Mouse (Mus musculus) CH12.LX (cell line): Measurements from ENCODE around the gene Gm15737. TPM values are rescaled to one million over a fixed set of nuclear protein-coding genes. Genes with fewer than 3 reads are reported as not detected.

Experiments
- DNase-seq: peaks from one replicate; pipeline ENCODE4 v3.0.0-alpha.2; 2013; ENCODE audit errors: extremely low read depth
- H3K27ac ChIP-seq: 2 replicates; pipeline ENCODE4 v1.5.1; 2012; ENCODE audit warnings: low read depth, mild to moderate bottlenecking, control low read depth, moderate library complexity; ENCODE audit not compliant: insufficient read depth
- H3K27me3 ChIP-seq: replicated peaks from 2 replicates; pipeline ENCODE3; 2012; ENCODE audit warnings: inconsistent platforms
- H3K36me3 ChIP-seq, 2 experiments: replicated peaks in 1 of 2; 2 replicates each; pipeline versions ENCODE3 to v1.6.1; 2012; ENCODE audit warnings: inconsistent platforms in 1 of 2, low read length in 1 of 2, mild to moderate bottlenecking in 1 of 2, mixed read lengths in 1 of 2, moderate library complexity in 1 of 2; ENCODE audit not compliant: control insufficient read depth in 1 of 2, insufficient read depth in 1 of 2
- H3K4me1 ChIP-seq, 2 experiments: 2 replicates each; pipeline ENCODE4 v1.6.1; 2012; ENCODE audit warnings: inconsistent platforms in 1 of 2, moderate library complexity in 1 of 2; ENCODE audit not compliant: insufficient read depth in 2 of 2, control insufficient read depth in 1 of 2
- H3K4me2 ChIP-seq: 2 replicates; pipeline ENCODE4 v1.6.1; 2012; ENCODE audit warnings: low read depth, mild to moderate bottlenecking, control low read depth; ENCODE audit not compliant: poor library complexity, insufficient read depth, severe bottlenecking
- H3K4me3 ChIP-seq, 3 experiments: fragments of 150-350 bp in 1 of 3; sonication (generic) in 1 of 3; replicated peaks in 1 of 3; 2 replicates each; pipeline versions ENCODE3 to v1.5.1; 2011 to 2012; ENCODE audit warnings: low read depth in 2 of 3, low read length in 2 of 3, mild to moderate bottlenecking in 2 of 3, moderate library complexity in 2 of 3, control low read depth in 1 of 3, improper control_type of control experiment in 1 of 3, inconsistent platforms in 1 of 3, mixed read lengths in 1 of 3; ENCODE audit not compliant: poor library complexity in 1 of 3
- H3K79me2 ChIP-seq: replicated peaks from 2 replicates; pipeline ENCODE4 v1.6.1; 2012; ENCODE audit warnings: mild to moderate bottlenecking, moderate library complexity; ENCODE audit not compliant: control insufficient read depth, poor library complexity, insufficient read depth, severe bottlenecking; ENCODE audit errors: extremely low read depth
- H3K9ac ChIP-seq: 2 replicates; pipeline ENCODE4 v1.6.1; 2012; ENCODE audit warnings: low read depth, mild to moderate bottlenecking, control low read depth, moderate library complexity; ENCODE audit not compliant: insufficient read depth
- H3K9me3 ChIP-seq: replicated peaks from 2 replicates; pipeline ENCODE3; 2012; ENCODE audit warnings: low read length, inconsistent platforms, mixed read lengths
- CTCF ChIP-seq, 2 experiments: IDR thresholded peaks in 1 of 2; conservative IDR thresholded peaks in 1 of 2; 2 replicates each; pipeline ENCODE4 v1.5.1; 2011 to 2012; ENCODE audit warnings: low read depth in 2 of 2, low read length in 2 of 2, improper control_type of control experiment in 1 of 2, inconsistent platforms in 1 of 2, mild to moderate bottlenecking in 1 of 2, moderate library complexity in 1 of 2
- ETS1 ChIP-seq: conservative IDR thresholded peaks from 2 replicates; pipeline ENCODE4 v1.6.1; 2012; ENCODE audit warnings: low read depth, mild to moderate bottlenecking, inconsistent platforms, low read length, improper control_type of control experiment, moderate library complexity
- HCFC1 ChIP-seq: IDR thresholded peaks from 2 replicates; pipeline ENCODE4 v1.6.1; 2012; ENCODE audit warnings: low read depth, mild to moderate bottlenecking, inconsistent platforms, low read length, improper control_type of control experiment
- IRF4 ChIP-seq: IDR thresholded peaks from 2 replicates; pipeline ENCODE4 v1.6.1; 2014; ENCODE audit warnings: low read depth, mild to moderate bottlenecking, inconsistent platforms, low read length, improper control_type of control experiment
- JUND ChIP-seq: conservative IDR thresholded peaks from 2 replicates; pipeline ENCODE4 v1.6.1; 2011; ENCODE audit warnings: low read depth, low read length, improper control_type of control experiment
- MAX ChIP-seq: IDR thresholded peaks from 2 replicates; pipeline ENCODE4 v1.6.1; 2011; ENCODE audit warnings: low read length, improper control_type of control experiment
- NELFE ChIP-seq: IDR thresholded peaks from 2 replicates; pipeline ENCODE4 v1.6.1; 2011; ENCODE audit warnings: low read depth, low read length, improper control_type of control experiment
- NRF1 ChIP-seq: IDR thresholded peaks from 2 replicates; pipeline ENCODE4 v1.6.1; 2014; ENCODE audit warnings: low read depth, mild to moderate bottlenecking, inconsistent platforms, low read length, improper control_type of control experiment, moderate library complexity
- SIN3A ChIP-seq: IDR thresholded peaks from 2 replicates; pipeline ENCODE4 v1.6.1; 2012; ENCODE audit warnings: low read length, improper control_type of control experiment, inconsistent platforms
- TCF12 ChIP-seq: IDR thresholded peaks from 2 replicates; pipeline ENCODE4 v1.6.1; 2014; ENCODE audit warnings: low read depth, mild to moderate bottlenecking, inconsistent platforms, low read length, improper control_type of control experiment
- USF1 ChIP-seq: IDR thresholded peaks from 2 replicates; pipeline ENCODE4 v1.6.1; 2014; ENCODE audit warnings: low read depth, mild to moderate bottlenecking, inconsistent platforms, low read length, improper control_type of control experiment
- ZKSCAN1 ChIP-seq: IDR thresholded peaks from 2 replicates; pipeline ENCODE4 v1.6.1; 2012; ENCODE audit warnings: low read depth, inconsistent platforms, low read length, improper control_type of control experiment, borderline replicate concordance
- ZMIZ1 ChIP-seq: IDR thresholded peaks from 2 replicates; pipeline ENCODE4 v1.6.1; 2012; ENCODE audit warnings: low read depth, mild to moderate bottlenecking, inconsistent platforms, low read length, improper control_type of control experiment
- dilution Hi-C: fragments of 300-500 bp; cut with MboI; formaldehyde crosslinking; loops from 2 replicates; pipeline ENCODE4 v1.14.3; 2020; ENCODE audit warnings: low sequenced_read_pairs; ENCODE audit not compliant: extremely low pct_unique_long_range_greater_than_20kb, extremely low pct_ligation_motif_present
- in situ Hi-C: fragments of 300-500 bp; cut with MboI; formaldehyde crosslinking; loops from 3 replicates; pipeline ENCODE4 v1.14.3; 2019; ENCODE audit warnings: low sequenced_read_pairs, low pct_ligation_motif_present, low pct_unique_long_range_greater_than_20kb, mixed read lengths
- polyA plus RNA-seq: library from polyadenylated mRNA; unstranded; fragments of >175 nt; gene quantifications from 2 replicates; pipeline ENCODE4 v1.2.1, GENCODE M21; 2012; ENCODE audit warnings: low read depth; ENCODE audit not compliant: insufficient read length
- total RNA-seq, 2 experiments: library from RNA; depleted of rRNA; stranded (reverse); fragments of 300-350 nt in 1 of 2; fragments of >200 nt in 1 of 2; gene quantifications; 2 replicates each; pipeline ENCODE4 v1.2.3; 2012 to 2014

The Gm15737 gene
- total and polyA plus RNA-seq, 3 experiments, result not detected

DNA sequence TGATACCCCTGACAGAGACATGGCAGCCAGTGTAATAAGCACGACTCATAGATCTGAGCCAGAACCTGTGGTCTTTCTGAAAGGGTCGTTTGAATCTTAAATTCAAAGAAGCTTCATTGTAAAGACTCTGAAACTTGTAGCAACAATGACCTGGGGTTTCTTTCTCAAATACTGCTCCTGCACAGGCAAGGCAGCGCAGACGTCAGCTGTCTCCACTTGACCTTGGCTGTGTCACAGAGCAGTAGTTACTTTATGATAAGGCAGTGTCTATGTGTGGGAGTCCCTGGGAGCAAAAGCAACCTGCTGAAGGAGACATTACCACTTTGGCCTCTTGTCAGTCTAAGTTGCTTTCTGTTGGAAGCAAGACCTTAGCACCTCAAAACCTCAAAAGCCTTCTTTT, 22.5 kb upstream of the Gm15737 start:
- H3K4me1 ChIP-seq, result no peaks in the 10 kb centered on the region
- H3K4me3 ChIP-seq, result no peak overlapping the region
- no peaks in the 10 kb centered on the region for H3K27me3 ChIP-seq
- DNase-seq, result no peak
- H3K9me3 ChIP-seq, result peaks cover 60% of the 10 kb centered on the region
- H3K4me2 ChIP-seq, result no peak overlapping the region
- no peak overlapping the region for H3K9ac ChIP-seq
- no peak overlapping the region for H3K27ac ChIP-seq
- H3K79me2 ChIP-seq, result no peaks in the 10 kb centered on the region
- no peak for TF ChIP-seq MAX
- no peak for TF ChIP-seq ZMIZ1
- no peak for TF ChIP-seq TCF12
- TF ChIP-seq NELFE, result no peak
- in situ Hi-C loops (no loop called here), dilution Hi-C loops (no loop called here)
- H3K36me3 ChIP-seq, result no peaks in the 10 kb centered on the region

DNA sequence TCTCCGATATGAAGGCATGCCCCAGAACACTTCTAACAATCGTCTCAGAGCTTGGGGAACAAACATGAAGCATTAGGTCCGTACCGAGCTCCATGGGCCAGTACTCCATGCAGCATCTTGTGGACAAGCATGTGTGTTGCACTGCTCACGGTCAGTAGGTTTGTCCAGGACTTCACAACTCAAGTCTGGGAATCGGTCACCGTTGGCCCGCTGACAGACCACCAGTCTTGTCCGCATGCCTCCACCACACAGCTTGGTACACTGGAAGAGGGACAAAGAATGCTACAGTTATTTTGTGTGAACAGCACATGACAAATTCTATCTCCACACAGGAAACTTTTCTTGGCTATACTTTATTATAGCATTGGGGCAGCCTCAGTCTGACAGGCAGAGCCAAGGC, 19.9 kb upstream of the Gm15737 start:
- H3K9ac ChIP-seq, result no peak overlapping the region
- no peak overlapping the region for H3K4me2 ChIP-seq
- no peak overlapping the region for H3K4me3 ChIP-seq
- dilution Hi-C loops, result no loop called here
- no peaks in the 10 kb centered on the region for H3K79me2 ChIP-seq
- H3K27me3 ChIP-seq, result no peaks in the 10 kb centered on the region
- in situ Hi-C loops, result no loop called here
- peaks cover 60% of the 10 kb centered on the region for H3K9me3 ChIP-seq
- no peak for DNase-seq
- no peaks in the 10 kb centered on the region for H3K36me3 ChIP-seq
- TF ChIP-seq USF1, result no peak
- TF ChIP-seq HCFC1, result no peak
- no peak for TF ChIP-seq JUND
- TF ChIP-seq NRF1, result no peak
- TF ChIP-seq ZKSCAN1, result no peak
- TF ChIP-seq CTCF (conservative IDR thresholded peaks at IDR 0.05 in 1 of 2, IDR thresholded peaks at IDR 0.05 in 1 of 2; ENCODE audit: low read depth in 2 of 2, low read length in 2 of 2), result no peak
- no peak for TF ChIP-seq IRF4
- no peak for TF ChIP-seq SIN3A
- H3K4me1 ChIP-seq, result no peaks in the 10 kb centered on the region
- H3K27ac ChIP-seq, result no peak overlapping the region

DNA sequence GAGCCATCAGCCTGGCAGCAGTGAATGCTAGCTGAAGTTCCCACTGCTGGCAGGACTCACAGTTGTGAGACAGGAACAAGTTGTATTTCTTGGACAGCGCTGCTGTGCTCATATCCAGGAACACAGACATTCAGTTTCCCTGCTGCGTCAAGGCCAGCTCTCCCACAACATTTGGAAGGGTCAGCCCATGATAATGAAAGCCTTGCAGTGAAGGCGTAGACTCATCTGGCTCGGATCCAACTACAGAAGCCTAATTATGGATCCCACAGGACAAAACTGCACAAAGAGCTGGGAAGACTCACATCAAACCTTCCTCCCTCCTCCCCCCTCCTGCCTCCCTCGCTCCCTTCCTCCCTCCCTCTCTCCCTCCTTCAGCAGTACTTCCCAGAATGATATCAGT, 18.9 kb upstream of the Gm15737 start:
- Histone ChIP-seq H3K27me3 (no peaks in the 10 kb centered on the region), H3K36me3 (no peaks in the 10 kb centered on the region), H3K4me1 (no peaks in the 10 kb centered on the region), H3K9ac (no peak overlapping the region), H3K4me3 (no peak overlapping the region), H3K27ac (no peak overlapping the region), H3K79me2 (no peaks in the 10 kb centered on the region), H3K4me2 (no peak overlapping the region), H3K9me3 (peaks cover 63% of the 10 kb centered on the region)
- TF ChIP-seq ZKSCAN1 (no peak), ETS1 (no peak)
- in situ Hi-C loops, result no loop called here
- dilution Hi-C loops, result no loop called here
- DNase-seq, result no peak
